Mouse (Mus musculus) layer of hippocampus, postnatal 10 days (tissue): ENCODE data around the gene Tnfaip1. TPM values are rescaled to one million over a fixed set of nuclear protein-coding genes. Genes with fewer than 3 reads are reported as not detected.
"Not testable (repeated sequence)": the region's sequence is repeated elsewhere in the genome, so short reads cannot be mapped to it uniquely, and the experiment has no call there.

ENCODE experiments used
- DNase-seq, 2 experiments: peaks; one replicate each; pipeline ENCODE4 v3.0.0; 2021; ENCODE audit warnings: low spot score in 2 of 2
- long read RNA-seq: library from polyadenylated mRNA; stranded (forward); transcript quantifications from one replicate; pipeline ENCODE4 v2.0.0, GENCODE M21; 2023
- total RNA-seq, 2 experiments: library from RNA; stranded (reverse); gene quantifications; 2 replicates each; pipeline ENCODE4 v1.2.3; 2021

Gene Tnfaip1
- 10 to 100 TPM; 46.3 to 47.5 TPM for total RNA-seq
- long read RNA-seq, transcript Tnfaip1-202 (7 exons, 3,768 nt) = major isoform, 43 of 77 reads
- long read RNA-seq, transcript Tnfaip1-201 (7 exons, 3,720 nt) = minor isoform, 8 of 77 reads
- long read RNA-seq, partial matches to known transcripts = 3 of 77 reads
- long read RNA-seq, other reads (novel, unspliced or antisense) = 23 of 77 reads

- DNase-seq = peak; percentile 95 to 96
Observed at GRCm38 (mm10) chr11:78536080-78536689, at the start of gene Tnfaip1, which contains the start of gene Ift20. Gene Tnfaip1 (minus strand): TSS chr11:78536332. Gene Ift20 (plus strand): TSS chr11:78536361.

GRCm38 (mm10) chr11:78582848-78583247 lies 46.7 kb upstream of the Tnfaip1 start:
- DNase-seq = no peak

- DNase-seq = no peak
Observed at GRCm38 (mm10) chr11:78574975-78575374, 38.8 kb upstream of the Tnfaip1 start.

- DNase-seq = no peak
Observed at GRCm38 (mm10) chr11:78574536-78574935, 38.4 kb upstream of the Tnfaip1 start.

- DNase-seq = not testable (repeated sequence)
Observed at GRCm38 (mm10) chr11:78574031-78574430, 37.9 kb upstream of the Tnfaip1 start.

GRCm38 (mm10) chr11:78571854-78572253 lies 35.7 kb upstream of the Tnfaip1 start:
- DNase-seq = no peak

GRCm38 (mm10) chr11:78571441-78571840 lies 35.3 kb upstream of the Tnfaip1 start:
- DNase-seq = peak in 1 of 2 experiments; percentile 47

GRCm38 (mm10) chr11:78569806-78570205 lies 33.7 kb upstream of the Tnfaip1 start:
- DNase-seq = no peak

GRCm38 (mm10) chr11:78568827-78569226 lies 32.7 kb upstream of the Tnfaip1 start:
- no peak for DNase-seq

GRCm38 (mm10) chr11:78567614-78568013 lies 31.5 kb upstream of the Tnfaip1 start:
- DNase-seq = no peak

GRCm38 (mm10) chr11:78566775-78567174 lies 30.6 kb upstream of the Tnfaip1 start:
- no peak for DNase-seq

GRCm38 (mm10) chr11:78560447-78560846 lies 24.3 kb upstream of the Tnfaip1 start:
- peak; percentile 72 to 83 for DNase-seq

GRCm38 (mm10) chr11:78557241-78557640 lies 21.1 kb upstream of the Tnfaip1 start:
- DNase-seq = no peak

GRCm38 (mm10) chr11:78556070-78556469 lies 19.9 kb upstream of the Tnfaip1 start:
- DNase-seq = no peak

GRCm38 (mm10) chr11:78555623-78556022 lies 19.5 kb upstream of the Tnfaip1 start:
- DNase-seq = no peak

- DNase-seq = no peak
Observed at GRCm38 (mm10) chr11:78551059-78551398, 14.9 kb upstream of the Tnfaip1 start.

- peak; percentile 90 to 93 for DNase-seq
Observed at GRCm38 (mm10) chr11:78550168-78551058, 14.3 kb upstream of the Tnfaip1 start, which contains the start of gene Tmem97. Gene Tmem97 (minus strand): TSS chr11:78550777.

GRCm38 (mm10) chr11:78549491-78549987 lies 13.4 kb upstream of the Tnfaip1 start:
- no peak for DNase-seq

GRCm38 (mm10) chr11:78547718-78548460 lies 11.8 kb upstream of the Tnfaip1 start:
- no peak for DNase-seq

GRCm38 (mm10) chr11:78545181-78545580 lies 9.0 kb upstream of the Tnfaip1 start:
- no peak for DNase-seq
